Mouse (Mus musculus) hindbrain, embryonic 13.5 days (tissue): Measurements from ENCODE around the gene Prdm2. TPM values are rescaled to one million over a fixed set of nuclear protein-coding genes. Genes with fewer than 3 reads are reported as not detected.

ENCODE experiments used
- ATAC-seq: fragments of 200-750 bp; cut with Nextera tagmentation; 2 replicates; pipeline ENCODE4 v1.8.0; 2017; ENCODE audit warnings: moderate TSS enrichment; ENCODE audit not compliant: low FRiP score
- H3K27ac ChIP-seq: fragments of 300-500 bp; sonication (generic); 2 replicates; pipeline ENCODE4 v1.5.1; 2015; ENCODE audit warnings: inconsistent platforms, mild to moderate bottlenecking, moderate library complexity
- H3K27me3 ChIP-seq: fragments of 300-500 bp; sonication (generic); 2 replicates; pipeline ENCODE4 v1.6.1; 2015; ENCODE audit warnings: mild to moderate bottlenecking, inconsistent platforms
- H3K36me3 ChIP-seq: fragments of 300-500 bp; sonication (generic); 2 replicates; pipeline ENCODE4 v1.6.1; 2015; ENCODE audit warnings: mild to moderate bottlenecking, inconsistent platforms
- H3K4me1 ChIP-seq: fragments of 300-500 bp; sonication (generic); replicated peaks from 2 replicates; pipeline ENCODE4 v1.6.1; 2015; ENCODE audit warnings: inconsistent platforms
- H3K4me2 ChIP-seq: fragments of 300-500 bp; sonication (generic); 2 replicates; pipeline ENCODE4 v1.6.1; 2015; ENCODE audit warnings: inconsistent platforms, mild to moderate bottlenecking, moderate library complexity
- H3K4me3 ChIP-seq: fragments of 300-500 bp; sonication (generic); 2 replicates; pipeline ENCODE4 v1.5.1; 2015; ENCODE audit warnings: mild to moderate bottlenecking, inconsistent platforms
- H3K9ac ChIP-seq: fragments of 300-500 bp; sonication (generic); 2 replicates; pipeline ENCODE4 v1.6.1; 2015; ENCODE audit warnings: mild to moderate bottlenecking, inconsistent platforms
- H3K9me3 ChIP-seq: fragments of 300-500 bp; sonication (generic); 2 replicates; pipeline ENCODE4 v1.6.1; 2016; ENCODE audit warnings: inconsistent platforms
- WGBS: fragments of 180-500 bp; shearing (Covaris S2); methylation state at CpG from one replicate; pipeline ENCODE4 v1.1.7; 2015; 5-methylcytosine and 5-hydroxymethylcytosine counted together
- polyA plus RNA-seq: library from polyadenylated mRNA; unstranded; fragments of >200 nt; fragmentation: Nextera tagmentation; extraction: Ambion mirVana; gene quantifications from 2 replicates; pipeline ENCODE4 v1.2.1, GENCODE M21; 2015

The Prdm2 gene
- polyA plus RNA-seq, 1 experiment from 2014 or later = 17.6 TPM

DNA sequence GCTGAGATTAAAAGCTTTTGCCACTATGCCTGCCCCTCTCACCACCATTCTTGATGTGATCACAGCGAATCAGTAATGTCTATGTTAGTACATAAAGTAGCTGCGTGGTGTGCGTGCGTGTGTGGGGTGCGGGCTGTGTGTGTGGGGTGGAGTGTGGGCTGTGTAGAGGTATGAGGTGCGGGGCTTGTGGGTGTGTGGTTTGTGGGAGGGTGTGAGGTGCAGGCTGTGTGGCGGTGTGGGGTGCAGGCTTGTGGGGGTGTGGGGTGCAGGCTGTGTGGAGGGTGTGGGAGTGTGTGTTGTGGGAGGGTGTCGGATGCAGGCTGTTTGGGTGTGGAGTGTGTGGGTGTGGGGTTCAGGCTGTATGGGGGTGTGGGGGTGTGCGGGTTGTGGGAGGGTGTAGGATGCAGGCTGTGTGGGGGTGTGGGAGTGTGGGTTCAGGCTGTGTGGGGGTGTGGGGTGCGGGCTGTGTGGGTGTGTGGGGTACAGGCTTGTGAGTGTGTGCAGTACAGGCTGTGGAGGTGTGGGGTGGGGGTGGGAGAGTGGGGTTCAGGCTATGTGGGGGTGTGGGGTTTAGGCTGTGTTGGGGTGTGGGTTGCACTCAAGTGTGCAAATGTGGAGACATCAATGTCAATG lies 19.1 kb upstream of the Prdm2 start:
- Histone ChIP-seq H3K4me1 (no peaks in the 10 kb centered on the region), H3K9ac (no peak overlapping the region), H3K27me3 (no peaks in the 10 kb centered on the region), H3K9me3 (no peaks in the 10 kb centered on the region), H3K36me3 (no peaks in the 10 kb centered on the region), H3K4me3 (no peak overlapping the region), H3K4me2 (no peak overlapping the region), H3K27ac (no peak overlapping the region)
- WGBS = 96% methylated on average over 10 of the region's 10 CpGs
- ATAC-seq = 0 out of 2 replicates have a peak, but pooled peaks have one; percentile 24

DNA sequence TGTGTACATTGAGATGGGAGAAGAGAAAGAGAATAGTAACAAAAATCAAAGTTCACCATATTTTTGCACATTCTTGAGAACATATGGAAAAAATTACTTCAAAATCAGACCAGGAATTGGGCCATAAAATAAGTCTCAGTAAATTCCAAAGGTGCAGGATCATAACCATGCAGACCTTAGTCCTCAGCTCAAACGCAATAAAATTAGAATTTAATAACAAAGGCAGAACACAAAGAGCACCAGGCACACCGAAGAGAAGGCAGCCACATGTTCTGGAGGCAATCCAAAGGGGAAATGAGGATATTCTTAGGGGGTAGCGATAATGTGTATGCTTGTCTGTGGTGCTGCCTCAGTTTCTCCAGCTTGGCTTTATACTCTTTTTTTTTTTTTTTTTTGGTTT lies 18.3 kb upstream of the Prdm2 start:
- Histone ChIP-seq H3K27me3 (no peaks in the 10 kb centered on the region), H3K9ac (no peak overlapping the region), H3K4me1 (no peaks in the 10 kb centered on the region), H3K4me2 (no peak overlapping the region), H3K9me3 (no peaks in the 10 kb centered on the region), H3K27ac (no peak overlapping the region), H3K36me3 (no peaks in the 10 kb centered on the region), H3K4me3 (no peak overlapping the region)
- WGBS = 68% methylated on average over 3 of the region's 3 CpGs
- ATAC-seq = no peak

DNA sequence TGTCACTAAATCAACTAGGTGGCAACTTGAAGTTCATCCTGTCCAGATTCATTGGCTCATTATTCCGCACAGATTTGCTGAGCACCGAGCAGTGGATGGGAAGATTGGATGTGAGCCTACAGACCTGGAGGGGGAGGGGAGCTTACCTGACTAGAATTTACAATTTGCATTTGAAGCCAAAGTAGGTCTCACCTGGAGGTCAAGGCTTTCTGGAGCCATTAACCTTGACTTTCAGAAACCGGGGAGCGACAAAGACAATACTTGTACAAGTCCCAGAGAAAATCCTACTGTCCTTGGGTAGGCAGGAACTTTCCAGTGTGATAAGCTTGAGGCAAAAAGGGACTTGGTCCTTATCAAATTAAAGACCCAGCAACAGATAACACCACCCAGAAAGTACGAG lies 15.2 kb upstream of the Prdm2 start:
- Histone ChIP-seq H3K4me2 (no peak overlapping the region), H3K27me3 (no peaks in the 10 kb centered on the region), H3K4me3 (no peak overlapping the region), H3K27ac (no peak overlapping the region), H3K4me1 (no peaks in the 10 kb centered on the region), H3K9ac (no peak overlapping the region), H3K36me3 (no peaks in the 10 kb centered on the region), H3K9me3 (no peaks in the 10 kb centered on the region)
- no peak for ATAC-seq
- 79% methylated on average over 5 of the region's 5 CpGs for WGBS

DNA sequence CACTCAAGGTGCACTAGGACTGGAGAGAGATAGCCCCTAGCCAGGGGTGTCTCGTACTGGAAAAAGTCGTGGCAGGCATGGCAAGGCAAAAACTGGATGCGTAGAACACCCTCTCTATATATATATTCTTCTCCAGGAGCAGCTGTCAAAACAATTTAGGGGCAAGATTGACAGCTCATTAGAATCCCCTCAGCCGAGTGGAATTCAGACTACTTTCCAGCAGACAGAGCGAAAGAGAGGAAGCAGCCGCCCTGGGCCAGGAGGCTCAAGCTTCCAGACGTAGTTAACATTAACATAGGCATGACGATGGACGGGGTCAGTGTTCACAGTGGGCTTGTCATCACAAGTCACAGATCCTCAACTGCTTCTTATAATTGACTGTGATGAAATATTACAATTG lies 13.1 kb upstream of the Prdm2 start:
- no peak overlapping the region for H3K27ac ChIP-seq
- H3K9me3 ChIP-seq = no peaks in the 10 kb centered on the region
- H3K4me1 ChIP-seq = no peaks in the 10 kb centered on the region
- H3K9ac ChIP-seq = no peak overlapping the region
- H3K36me3 ChIP-seq = no peaks in the 10 kb centered on the region
- ATAC-seq = no peak
- no peak overlapping the region for H3K4me2 ChIP-seq
- no peak overlapping the region for H3K4me3 ChIP-seq
- WGBS = 55% methylated on average over 9 of the region's 9 CpGs
- H3K27me3 ChIP-seq = no peaks in the 10 kb centered on the region

DNA sequence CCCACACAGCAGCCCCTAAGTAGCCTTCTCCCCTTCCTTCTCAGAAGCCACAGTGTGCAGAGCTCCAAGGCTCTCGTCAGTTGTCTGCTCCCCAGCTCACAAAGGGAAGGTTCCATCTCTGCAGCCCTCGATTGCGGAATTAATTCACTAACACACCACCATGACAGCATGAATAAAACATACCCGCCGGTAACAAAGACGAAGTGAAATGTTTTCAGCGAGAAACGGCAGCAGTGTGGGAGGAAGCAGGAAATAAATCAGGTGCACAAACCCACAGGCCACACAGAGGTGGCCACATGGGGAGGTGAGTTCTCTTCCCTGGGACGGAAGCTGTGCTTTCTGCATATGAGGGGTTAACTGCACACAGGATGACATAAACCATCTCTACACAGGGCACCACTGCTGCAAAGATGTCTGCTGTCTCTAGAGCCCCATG lies 6.5 kb upstream of the Prdm2 start:
- H3K4me3 ChIP-seq = peak overlapping the region; percentile 15; the same call in 1 of the 2 replicates
- H3K27me3 ChIP-seq = no peaks in the 10 kb centered on the region
- peak overlapping the region; percentile 87 for H3K27ac ChIP-seq
- H3K36me3 ChIP-seq = no peaks in the 10 kb centered on the region
- peaks cover 7% of the 10 kb centered on the region for H3K4me1 ChIP-seq
- 9% methylated on average over 9 of the region's 9 CpGs for WGBS
- no peaks in the 10 kb centered on the region for H3K9me3 ChIP-seq
- peak; percentile 88 for ATAC-seq
- peak overlapping the region; percentile 40 for H3K4me2 ChIP-seq
- H3K9ac ChIP-seq = peak overlapping the region; percentile 63

DNA sequence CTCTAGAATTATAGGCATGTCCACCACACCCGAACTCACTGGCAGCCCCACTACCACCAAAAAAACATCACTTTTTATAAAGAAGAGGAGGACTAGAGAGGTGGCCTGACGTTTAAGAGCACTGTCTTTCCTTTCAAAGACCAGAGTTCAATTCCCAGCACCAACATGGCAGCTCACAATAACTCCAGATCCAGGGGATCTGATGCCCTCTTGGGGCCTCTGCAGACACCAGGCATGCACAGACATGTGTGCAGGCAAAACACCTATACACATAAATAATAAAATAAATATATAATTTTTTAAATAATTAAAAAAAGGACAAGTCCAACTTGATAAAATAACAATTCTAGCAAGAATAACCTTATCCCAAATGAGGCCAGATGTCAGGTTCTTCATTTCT lies 6.1 kb upstream of the Prdm2 start:
- Histone ChIP-seq H3K9me3 (no peaks in the 10 kb centered on the region), H3K27ac (peak overlapping the region; percentile 87), H3K4me2 (peak overlapping the region; percentile 40), H3K27me3 (no peaks in the 10 kb centered on the region), H3K36me3 (no peaks in the 10 kb centered on the region), H3K4me1 (peaks cover 7% of the 10 kb centered on the region), H3K9ac (peak overlapping the region; percentile 63; the same call in 1 of the 2 replicates), H3K4me3 (no peak overlapping the region)
- ATAC-seq = no peak
- 79% methylated on average over 2 of the region's 2 CpGs for WGBS

DNA sequence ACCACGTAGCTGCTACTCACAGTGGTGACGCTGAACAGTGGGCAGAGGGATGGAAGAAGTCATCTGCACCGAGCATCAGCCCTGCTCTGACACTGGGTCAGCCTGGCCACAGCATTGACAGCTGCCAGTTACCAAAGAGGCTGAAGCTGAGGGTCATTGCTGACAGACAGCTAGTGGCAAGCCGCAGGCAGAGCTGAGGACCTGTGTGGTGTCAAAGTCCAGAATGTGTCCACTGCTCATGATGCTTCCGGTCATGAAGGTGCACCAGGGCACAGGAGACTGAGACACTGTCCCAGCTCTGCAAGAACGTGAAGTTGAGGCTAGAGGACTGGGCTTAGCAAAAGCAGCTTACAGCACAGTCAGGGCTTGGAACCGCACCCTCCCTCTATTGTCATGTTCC lies 4.4 kb upstream of the Prdm2 start:
- 87% methylated on average over 7 of the region's 7 CpGs for WGBS
- H3K36me3 ChIP-seq = no peaks in the 10 kb centered on the region
- H3K9ac ChIP-seq = no peak overlapping the region
- H3K27me3 ChIP-seq = no peaks in the 10 kb centered on the region
- ATAC-seq = no peak
- H3K4me3 ChIP-seq = no peak overlapping the region
- H3K4me2 ChIP-seq = no peak overlapping the region
- H3K9me3 ChIP-seq = no peaks in the 10 kb centered on the region
- no peak overlapping the region for H3K27ac ChIP-seq
- peaks cover 13% of the 10 kb centered on the region for H3K4me1 ChIP-seq

DNA sequence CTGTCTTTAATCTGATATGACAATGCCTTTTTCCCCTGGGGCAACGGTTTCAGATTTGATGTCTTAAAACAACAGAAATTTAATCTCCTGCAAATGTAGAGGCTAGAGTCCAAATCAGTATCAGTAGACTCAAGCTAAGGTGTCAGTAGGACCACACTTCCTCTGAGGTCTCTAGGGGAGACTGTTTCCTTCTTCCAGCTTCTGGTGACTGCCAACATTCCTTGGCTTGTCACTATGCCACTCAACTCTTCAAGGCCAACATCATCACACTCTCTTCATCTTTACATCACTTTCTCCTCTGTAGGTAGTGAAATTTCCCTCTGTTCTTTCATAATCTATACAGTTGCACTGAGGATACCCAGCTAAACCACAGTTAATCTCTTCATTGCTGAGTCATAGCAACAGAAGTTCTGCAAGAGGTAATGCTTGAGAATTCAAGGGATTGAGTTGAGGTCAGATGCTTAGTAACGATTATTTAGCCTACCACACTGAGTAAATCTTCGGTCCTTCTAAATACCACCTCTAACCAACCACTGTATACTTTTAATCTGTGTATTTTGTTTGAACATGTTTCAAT lies 1.5 kb upstream of the Prdm2 start:
- no peak for ATAC-seq
- WGBS = 91% methylated on average over 3 of the region's 3 CpGs
- Histone ChIP-seq H3K4me3 (no peak overlapping the region), H3K4me2 (no peak overlapping the region), H3K4me1 (peaks cover 29% of the 10 kb centered on the region), H3K9me3 (no peaks in the 10 kb centered on the region), H3K9ac (no peak overlapping the region), H3K27me3 (no peaks in the 10 kb centered on the region), H3K27ac (no peak overlapping the region), H3K36me3 (no peaks in the 10 kb centered on the region)

DNA sequence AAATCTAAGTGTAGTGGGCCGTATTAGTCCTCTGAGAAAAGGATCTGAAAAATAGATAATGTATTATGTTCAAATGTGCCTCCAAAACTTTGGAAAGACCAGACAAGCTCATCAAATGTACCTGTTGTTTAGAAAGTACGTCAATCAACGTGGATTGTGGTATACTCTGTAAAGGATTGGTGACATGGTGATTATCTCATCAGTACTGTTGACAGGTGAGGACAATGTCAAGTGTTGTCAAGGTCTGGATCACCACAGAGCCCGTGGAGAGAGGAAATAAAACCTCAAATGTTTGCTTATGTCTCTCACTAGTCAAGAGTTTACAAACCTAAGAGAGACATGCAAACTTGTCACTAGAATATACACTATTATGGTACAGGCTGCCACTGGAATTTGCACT lies 776 bp upstream of the Prdm2 start:
- 87% methylated on average over 4 of the region's 4 CpGs for WGBS
- H3K4me2 ChIP-seq = no peak overlapping the region
- H3K27ac ChIP-seq = no peak overlapping the region
- H3K4me1 ChIP-seq = peaks cover 29% of the 10 kb centered on the region
- no peak overlapping the region for H3K4me3 ChIP-seq
- no peaks in the 10 kb centered on the region for H3K36me3 ChIP-seq
- H3K9me3 ChIP-seq = no peaks in the 10 kb centered on the region
- H3K9ac ChIP-seq = no peak overlapping the region
- no peak for ATAC-seq
- no peaks in the 10 kb centered on the region for H3K27me3 ChIP-seq

DNA sequence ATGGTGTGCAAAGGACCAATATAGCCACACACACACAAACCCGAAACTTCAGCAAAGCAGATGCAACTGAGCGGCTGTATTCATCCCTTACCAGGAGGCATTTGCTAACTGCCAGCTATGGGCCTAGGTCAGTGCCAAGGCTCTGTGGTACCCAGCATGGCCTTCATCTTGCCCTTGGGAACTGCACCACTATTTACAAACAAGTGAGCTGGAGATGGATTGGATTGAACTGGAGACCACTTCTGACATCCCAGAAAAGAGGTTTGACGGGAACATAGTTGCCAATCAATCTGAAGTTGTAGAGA lies 332 bp upstream of the Prdm2 start:
- Histone ChIP-seq H3K36me3 (no peaks in the 10 kb centered on the region), H3K4me1 (peaks cover 29% of the 10 kb centered on the region), H3K4me2 (peak overlapping the region; percentile 82), H3K9ac (peak overlapping the region; percentile 95; the same call in 1 of the 2 replicates), H3K4me3 (peak overlapping the region; percentile 84), H3K27ac (peak overlapping the region; percentile 94), H3K9me3 (no peaks in the 10 kb centered on the region), H3K27me3 (no peaks in the 10 kb centered on the region)
- ATAC-seq = peak; percentile 34; the same call in 1 of the 2 replicates
- WGBS = 97% methylated on average over 3 of the region's 3 CpGs

DNA sequence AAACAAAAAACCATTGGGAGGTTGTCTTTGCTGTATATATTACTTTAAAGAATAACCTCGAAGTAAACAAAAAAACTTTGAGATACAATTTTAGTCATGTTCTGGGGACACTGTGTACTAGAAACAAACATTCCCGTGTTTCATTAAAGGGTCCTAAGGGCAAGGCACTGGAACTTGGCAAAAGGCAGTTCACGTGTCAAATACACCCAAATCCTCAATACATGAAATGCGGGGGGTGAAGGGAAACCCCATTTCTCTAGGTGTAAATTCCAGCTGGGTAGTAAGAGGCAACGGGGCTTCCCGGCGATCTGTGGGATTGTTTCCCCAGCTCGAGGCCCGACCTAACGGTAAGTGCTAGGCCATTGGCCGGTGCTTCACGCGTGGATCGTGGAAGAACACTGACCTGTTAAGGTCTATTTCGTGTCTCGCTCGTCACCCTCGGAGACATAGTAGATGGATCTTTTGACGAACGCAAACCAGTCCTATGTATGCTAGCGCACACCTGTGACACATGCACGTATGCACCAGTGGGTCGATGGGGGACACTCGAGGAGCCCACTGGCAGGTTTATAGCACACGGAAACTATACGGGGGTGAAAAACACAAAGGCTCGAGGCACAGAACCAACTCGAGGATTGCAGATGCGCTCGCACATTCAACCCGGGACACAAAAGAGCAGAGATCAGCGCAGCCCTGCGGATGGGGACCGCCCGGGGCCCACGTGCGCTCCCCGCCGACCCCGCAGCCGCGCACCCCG lies 1.0 kb downstream of the Prdm2 start:
- peaks cover 29% of the 10 kb centered on the region for H3K4me1 ChIP-seq
- H3K36me3 ChIP-seq = no peaks in the 10 kb centered on the region
- ATAC-seq = peak; percentile 80
- H3K27ac ChIP-seq = peak overlapping the region; percentile 94
- 8% methylated on average over 43 of the region's 43 CpGs for WGBS
- peak overlapping the region; percentile 84 for H3K4me3 ChIP-seq
- peak overlapping the region; percentile 82 for H3K4me2 ChIP-seq
- H3K27me3 ChIP-seq = no peaks in the 10 kb centered on the region
- peak overlapping the region; percentile 95 for H3K9ac ChIP-seq
- no peaks in the 10 kb centered on the region for H3K9me3 ChIP-seq

DNA sequence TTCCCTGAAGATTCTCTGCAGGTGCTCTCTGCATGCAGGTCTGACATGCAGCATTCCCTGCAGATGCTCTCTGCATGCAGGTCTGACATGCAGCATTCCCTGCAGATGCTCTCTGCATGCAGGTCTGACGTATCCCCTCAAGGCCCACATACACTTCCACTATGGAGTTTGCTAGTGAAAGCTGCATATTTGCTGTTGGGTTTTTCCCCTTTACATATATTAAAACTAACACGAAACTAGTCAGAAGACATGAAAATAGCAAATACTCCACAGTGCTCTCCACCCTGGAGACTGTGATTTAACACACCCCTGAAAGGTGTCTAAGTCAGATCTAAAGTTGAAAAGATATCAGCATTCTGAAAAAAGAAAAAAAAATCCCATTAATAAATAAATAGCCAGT lies 2.8 kb downstream of the Prdm2 start:
- H3K27ac ChIP-seq = no peak overlapping the region
- H3K4me1 ChIP-seq = peaks cover 29% of the 10 kb centered on the region
- no peak for ATAC-seq
- no peaks in the 10 kb centered on the region for H3K9me3 ChIP-seq
- H3K4me2 ChIP-seq = peak overlapping the region; percentile 25; the same call in 1 of the 2 replicates
- H3K4me3 ChIP-seq = no peak overlapping the region
- H3K9ac ChIP-seq = peak overlapping the region; percentile 49; the same call in 1 of the 2 replicates
- no peaks in the 10 kb centered on the region for H3K27me3 ChIP-seq
- H3K36me3 ChIP-seq = no peaks in the 10 kb centered on the region
- 72% methylated on average over 2 of the region's 2 CpGs for WGBS
